Comparison of ENCODE assay signal across 8 mouse cellular contexts in genomic region chr10:7333077-7333747, GRCm38 (mm10).
DNase-seq lines count a peak whose midpoint lies in the region; ATAC-seq and TF ChIP-seq lines count a peak whose summit lies in the region.

No protein-coding gene starts in this region.

- DNase-seq in ZHBTc4 (ENCODE audit: low read depth, low spot score) = peak; percentile 91
- DNase-seq in cerebellum, postnatal 14 days = peak; percentile 89 to 91
- DNase-seq in frontal cortex, postnatal 36 days (ENCODE audit: low spot score in 2 of 2) = peak; percentile 63 to 77
- peak; percentile 95 for DNase-seq in hindbrain, postnatal 0 days (ENCODE audit: low spot score)
- peak; percentile 30 for DNase-seq in left cerebral cortex, adult 11 months (ENCODE audit: low spot score)
- peak; percentile 59 to 75 for DNase-seq in lung, postnatal 4 days
- peak; percentile 32 for DNase-seq in right cerebral cortex, postnatal 25 days

- no peak overlapping the region for H3K4me2 ChIP-seq in hindbrain, postnatal 0 days (ENCODE audit: low read depth, low read length)

- H3K4me3 ChIP-seq in hindbrain, postnatal 0 days (ENCODE audit: low read length) = no peak overlapping the region

- H3K27me3 ChIP-seq in hindbrain, postnatal 0 days (ENCODE audit: insufficient read depth, low read length) = no peaks in the 10 kb centered on the region

- no peak overlapping the region for H3K27ac ChIP-seq in hindbrain, postnatal 0 days

- H3K9ac ChIP-seq in hindbrain, postnatal 0 days (replicated peaks; ENCODE audit: low read length) = no peak overlapping the region

- WGBS in hindbrain, postnatal 0 days = 39% methylated on average over 11 of the region's 11 CpGs

- TF ChIP-seq CTCF in hindbrain, postnatal 0 days (IDR thresholded peaks at IDR 0.05; ENCODE audit: low read depth) = peak; percentile 95

- no peaks in the 10 kb centered on the region for H3K9me3 ChIP-seq in hindbrain, postnatal 0 days (ENCODE audit: low read length)

- peak; percentile 94 for ATAC-seq in hindbrain, postnatal 0 days
- no peak for ATAC-seq in activated CD4-positive, CD25-positive, alpha-beta regulatory T cell, adult 4 months

- H3K36me3 ChIP-seq in hindbrain, postnatal 0 days (ENCODE audit: insufficient read depth, low read length) = no peaks in the 10 kb centered on the region

- H3K4me1 ChIP-seq in hindbrain, postnatal 0 days (ENCODE audit: insufficient read depth, low read length) = no peaks in the 10 kb centered on the region

Comparison
In these comparisons a context has a peak if more than half of its experiments do, and no peak if none do; other contexts are left out.
1. DNase-seq: peak in every context shown above with its lines; median percentile 95 in hindbrain, postnatal 0 days; 91 in ZHBTc4; 90 in cerebellum, postnatal 14 days; 70 in frontal cortex, postnatal 36 days; 67 in lung, postnatal 4 days; 32 in right cerebral cortex, postnatal 25 days; 30 in left cerebral cortex, adult 11 months.